Mouse (Mus musculus): ENCODE data around the gene Zdhhc19.
"Not testable (repeated sequence)": the region's sequence is repeated elsewhere in the genome, so short reads cannot be mapped to it uniquely, and the experiment has no call there.

Gene Zdhhc19

DNA sequence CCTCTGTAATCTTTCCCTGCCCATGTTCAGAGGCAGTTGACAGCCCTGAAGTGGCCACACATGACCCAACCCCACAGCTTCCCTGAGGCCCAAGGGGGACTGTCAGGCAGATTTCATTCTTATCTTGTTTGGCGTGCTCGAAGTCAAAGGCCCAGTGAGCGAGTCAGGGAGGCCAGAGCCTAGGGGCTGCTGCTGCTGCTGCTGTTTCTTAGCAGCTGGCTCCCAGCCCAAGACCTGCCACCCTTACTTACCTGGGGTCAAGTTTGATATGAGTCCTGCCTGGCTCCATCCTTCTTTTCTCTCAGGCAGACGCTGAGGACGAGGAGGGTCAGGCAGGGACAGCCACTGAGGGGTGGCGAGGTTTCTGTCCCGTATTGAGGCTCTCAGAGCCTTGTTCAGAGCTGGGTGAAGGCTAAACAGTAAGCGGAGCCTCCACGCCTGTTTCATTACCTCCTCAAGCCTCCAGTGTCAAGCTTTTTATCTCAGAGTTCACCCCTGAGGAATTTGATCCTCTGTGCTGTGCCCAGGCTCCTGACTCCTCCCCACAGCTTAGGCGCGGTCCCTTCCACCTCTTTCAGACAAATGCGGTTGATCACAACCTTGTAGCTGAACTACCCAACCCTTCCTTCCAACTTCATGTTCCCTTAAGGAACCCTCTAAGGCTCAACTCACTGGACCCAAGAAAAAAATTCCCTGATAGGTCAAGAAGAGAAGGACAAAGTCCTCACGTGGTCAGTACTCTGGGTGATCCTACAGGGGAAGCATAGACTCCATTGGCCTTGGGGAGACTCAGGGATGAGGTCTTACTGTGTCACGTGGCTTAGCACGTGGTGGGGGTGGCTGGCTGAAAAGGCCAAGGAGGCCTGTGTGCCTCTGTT, 8.6 kb upstream of the Zdhhc19 start, which contains the start of gene Slc51a:
Slc51a (minus strand) TSS at position 646 of the 878 bp plus-strand sequence.
- no peak for DNase-seq

DNA sequence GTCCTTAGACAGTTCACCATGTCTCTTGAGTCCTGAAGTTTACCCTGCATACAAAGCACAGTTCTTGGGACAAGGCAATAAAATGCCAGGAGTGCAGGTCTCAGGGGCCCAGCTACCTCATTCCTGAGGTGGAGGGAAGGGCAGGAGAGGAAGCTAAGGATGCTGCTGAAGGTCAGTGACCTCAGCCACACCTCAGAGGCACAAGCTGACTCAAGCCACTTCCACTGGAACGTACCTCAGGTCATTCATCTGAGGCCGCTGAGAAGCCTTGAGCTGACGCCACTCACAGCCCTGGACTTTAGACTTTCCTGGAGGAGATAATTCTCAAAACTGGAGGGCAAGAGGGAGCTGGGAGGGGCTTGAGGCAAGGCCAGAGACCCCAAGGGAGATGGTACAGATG, 7.1 kb upstream of the Zdhhc19 start:
- DNase-seq, result no peak

DNA sequence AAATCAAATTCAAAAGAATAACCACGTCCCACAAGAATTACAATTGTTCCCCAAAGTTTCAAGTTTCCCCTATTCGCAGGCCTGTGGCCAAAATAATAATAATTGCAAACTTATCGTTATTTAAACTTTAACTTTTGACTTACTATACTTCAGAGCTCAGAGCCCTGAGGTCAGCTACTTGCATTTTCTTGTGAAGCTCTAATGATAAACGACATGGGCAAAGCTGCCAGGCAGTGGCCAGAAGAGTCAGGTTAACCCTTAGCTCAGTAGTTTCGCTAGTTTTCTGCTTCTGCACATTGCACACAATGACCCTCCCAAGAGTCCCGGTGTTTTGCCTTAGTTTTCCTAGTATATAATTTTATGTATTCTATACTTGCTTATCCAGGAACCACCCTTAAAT, 1.7 kb upstream of the Zdhhc19 start:
- DNase-seq, result not testable (repeated sequence)

DNA sequence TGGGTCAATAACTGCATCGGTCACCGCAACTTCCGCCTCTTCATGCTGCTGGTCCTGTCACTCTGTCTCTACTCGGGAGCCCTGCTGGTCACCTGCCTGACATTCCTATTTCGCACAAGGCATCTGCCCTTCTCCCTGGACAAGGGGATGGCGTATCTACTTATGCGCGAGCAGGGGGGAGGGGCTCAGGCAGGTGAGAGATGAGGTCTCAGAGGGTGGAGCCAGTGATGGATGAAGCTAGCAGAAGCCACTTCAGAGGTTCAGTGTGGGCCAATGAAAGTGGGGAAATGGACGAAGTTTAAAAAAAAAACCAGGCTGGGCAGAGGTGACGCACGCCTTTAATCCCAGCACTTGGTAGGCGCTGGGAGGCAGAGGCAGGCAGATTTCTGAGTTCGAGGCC, 2.9 kb downstream of the Zdhhc19 start:
- no peak for DNase-seq

DNA sequence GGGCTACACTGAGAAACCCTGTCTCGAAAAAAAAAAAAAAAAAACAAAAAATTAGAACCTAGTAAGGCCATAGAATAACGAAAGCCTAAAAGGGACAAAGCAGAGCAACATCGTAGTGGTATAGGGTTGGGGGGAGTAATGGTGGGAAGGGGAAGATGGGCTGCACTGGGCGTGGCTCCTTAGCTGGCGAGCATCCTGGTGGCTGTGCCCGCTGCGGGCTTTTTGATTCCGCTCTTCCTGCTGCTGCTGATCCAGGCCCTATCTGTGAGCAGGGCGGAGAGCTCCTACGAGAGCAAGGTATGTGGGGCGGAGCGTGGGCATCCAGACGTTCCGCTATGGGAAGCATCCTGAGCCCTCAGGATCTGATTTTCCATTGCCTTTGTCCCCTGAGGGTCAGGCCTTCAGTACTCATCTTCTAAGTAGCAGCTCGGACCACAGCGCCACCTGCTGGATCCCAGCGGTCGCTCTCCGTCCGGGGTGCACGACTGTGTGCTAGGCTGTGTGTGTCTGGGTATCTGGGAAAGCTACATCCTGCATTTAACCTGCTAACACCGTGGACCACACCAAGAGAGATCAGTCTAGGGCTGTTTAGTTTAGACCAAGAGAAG, 3.5 kb downstream of the Zdhhc19 start:
- peak; percentile 55 to 82 for DNase-seq

DNA sequence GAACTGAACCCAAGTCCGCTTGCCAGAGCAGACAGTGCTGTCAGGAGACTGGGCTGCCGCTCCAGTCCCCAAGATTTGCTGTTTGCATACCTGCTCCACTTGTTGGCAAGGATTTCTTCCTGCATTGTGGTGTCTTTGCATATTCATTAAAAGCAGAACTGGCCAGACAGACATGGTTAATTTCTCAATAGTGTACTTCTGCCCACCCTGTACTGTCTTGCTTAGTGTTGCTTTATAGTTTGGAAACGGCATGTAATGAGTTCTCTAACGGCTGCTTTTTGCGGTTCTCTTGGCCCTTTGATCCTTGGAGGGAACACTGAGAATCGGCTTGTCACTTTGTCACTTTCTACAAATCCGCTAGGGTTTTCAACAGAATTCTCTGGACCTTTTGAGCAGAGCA, 5.4 kb downstream of the Zdhhc19 start:
- DNase-seq, result no peak

DNA sequence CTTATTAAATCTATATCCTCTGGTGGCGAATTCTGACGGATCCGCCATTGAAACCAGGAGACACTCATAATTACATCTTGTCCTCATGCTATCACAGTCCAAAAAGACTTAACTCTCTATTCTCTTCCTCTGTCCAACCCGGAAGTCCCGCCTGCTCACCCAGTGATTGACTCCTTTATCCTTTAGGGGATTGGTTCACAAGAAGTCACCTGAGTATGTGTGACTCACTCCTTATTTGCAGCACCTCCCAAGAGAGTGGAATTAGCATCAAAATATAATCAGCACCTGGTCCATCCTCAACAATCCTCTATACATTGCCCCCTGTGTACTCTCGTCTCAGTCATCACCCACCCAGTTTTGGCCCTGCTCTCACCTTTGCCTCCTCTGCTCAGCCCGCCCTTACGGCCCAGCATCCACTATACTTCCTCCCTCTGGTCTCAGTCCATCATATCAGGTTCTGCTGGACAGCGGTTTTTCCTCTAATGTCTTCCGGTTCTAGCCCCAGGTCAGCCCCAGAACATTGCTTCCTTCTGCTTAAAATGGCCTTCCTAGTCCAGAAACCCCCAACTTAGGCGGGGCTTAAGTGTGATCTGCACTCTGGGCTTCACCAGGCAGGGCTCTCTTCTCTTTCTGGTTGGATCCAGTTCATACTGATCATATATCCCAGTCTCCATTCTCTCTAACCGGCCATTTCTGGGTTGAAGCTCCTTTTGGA, 6.7 kb downstream of the Zdhhc19 start:
- no peak for DNase-seq

DNA sequence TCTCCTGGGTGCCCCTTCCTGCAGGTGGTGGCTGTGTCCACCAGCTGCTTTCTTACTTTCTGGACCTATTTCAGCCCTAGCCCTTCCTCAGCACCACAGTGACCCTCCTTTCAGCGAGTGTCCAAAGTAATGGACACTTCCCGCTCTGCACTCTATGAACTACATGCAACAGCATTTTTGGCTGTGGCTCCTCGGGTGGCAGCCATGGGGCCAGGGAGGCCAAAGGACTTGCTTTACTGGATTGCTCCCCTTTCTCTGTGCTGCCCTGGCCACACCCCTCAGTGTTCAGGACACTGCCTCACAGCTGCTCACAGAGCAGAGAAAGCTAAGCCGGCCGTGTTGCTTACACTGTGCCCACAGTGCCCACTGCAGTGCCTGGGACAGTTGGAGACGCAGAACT, 7.6 kb downstream of the Zdhhc19 start:
- DNase-seq, result no peak

DNA sequence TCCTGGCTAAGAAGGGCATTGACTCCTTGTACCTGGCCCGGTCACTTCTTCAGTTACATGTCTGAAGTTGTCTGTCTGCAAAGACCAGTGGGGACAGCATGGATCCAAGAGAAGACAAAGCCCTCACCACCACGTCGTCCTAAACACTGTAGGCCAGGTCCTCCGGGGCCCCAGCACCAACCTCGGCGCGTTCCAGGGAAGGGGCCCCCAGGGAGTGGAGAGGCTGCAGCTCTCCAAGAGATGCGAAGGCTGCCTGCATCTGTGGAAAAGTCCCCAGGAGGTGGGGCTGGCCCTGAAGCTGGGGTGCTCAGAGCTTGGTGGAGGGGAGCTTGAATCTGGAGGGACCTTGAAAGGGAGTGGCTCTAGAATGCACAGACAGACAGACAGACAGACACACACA, 10.2 kb downstream of the Zdhhc19 start:
- DNase-seq, result no peak

DNA sequence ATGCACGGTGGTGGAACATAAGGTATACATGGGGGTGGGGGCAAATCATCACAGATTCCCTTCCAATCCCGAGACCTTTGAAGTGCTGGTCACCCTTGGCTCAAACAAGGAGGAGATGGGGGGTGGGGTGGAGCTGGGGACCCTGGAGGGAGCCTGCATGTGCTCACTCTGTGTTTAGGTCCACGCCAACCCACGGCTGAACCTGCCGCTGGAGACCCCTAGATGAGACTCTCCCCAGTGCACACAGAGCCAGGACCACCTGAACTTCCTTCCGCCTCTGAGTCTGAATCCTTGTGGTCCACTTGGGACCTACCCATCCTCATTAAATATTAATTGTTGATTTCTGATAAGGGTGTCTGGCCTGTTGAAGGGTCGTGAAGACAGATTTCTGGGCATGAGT, 10.8 kb downstream of the Zdhhc19 start:
- DNase-seq, result no peak

DNA sequence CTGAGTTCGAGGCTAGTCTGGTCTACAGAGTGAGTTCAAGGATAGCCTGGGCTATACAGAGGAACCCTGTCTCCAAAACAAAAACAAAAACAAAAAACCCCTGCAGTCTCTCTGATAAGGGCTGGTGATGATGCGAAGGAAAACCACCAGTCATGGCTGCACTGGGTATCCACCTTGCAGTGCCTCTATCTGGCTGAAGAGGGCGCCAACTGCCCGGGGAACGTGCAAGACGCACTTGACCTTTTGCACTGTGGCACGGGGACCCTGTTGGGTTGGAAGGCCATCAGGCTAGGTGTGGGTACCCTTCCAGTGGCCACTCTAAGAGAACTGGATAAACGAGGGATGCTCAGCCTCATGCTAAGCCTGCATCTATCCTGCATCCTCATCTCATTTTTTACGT, 11.3 kb downstream of the Zdhhc19 start:
- peak; percentile 48 to 73 for DNase-seq

DNA sequence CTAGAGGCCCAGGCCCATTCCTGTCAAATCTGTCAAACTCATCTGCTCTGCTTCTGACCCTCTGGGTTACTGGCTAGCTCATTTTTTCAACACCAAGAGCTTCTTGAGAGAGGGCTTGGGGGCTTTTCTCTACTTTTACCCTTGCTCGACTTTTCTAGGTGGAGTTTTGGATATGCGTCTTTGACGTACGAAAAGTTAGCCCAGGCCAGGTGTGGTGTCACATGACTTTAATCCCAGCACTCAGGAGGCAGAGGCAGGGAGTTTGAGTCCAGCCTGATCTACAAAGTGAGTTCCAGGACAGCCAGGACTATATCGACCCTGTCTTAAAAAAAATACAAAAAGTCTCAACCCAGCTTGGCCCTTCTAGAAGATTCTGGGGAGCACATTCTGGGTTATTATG, 12.0 kb downstream of the Zdhhc19 start:
- no peak for DNase-seq

DNA sequence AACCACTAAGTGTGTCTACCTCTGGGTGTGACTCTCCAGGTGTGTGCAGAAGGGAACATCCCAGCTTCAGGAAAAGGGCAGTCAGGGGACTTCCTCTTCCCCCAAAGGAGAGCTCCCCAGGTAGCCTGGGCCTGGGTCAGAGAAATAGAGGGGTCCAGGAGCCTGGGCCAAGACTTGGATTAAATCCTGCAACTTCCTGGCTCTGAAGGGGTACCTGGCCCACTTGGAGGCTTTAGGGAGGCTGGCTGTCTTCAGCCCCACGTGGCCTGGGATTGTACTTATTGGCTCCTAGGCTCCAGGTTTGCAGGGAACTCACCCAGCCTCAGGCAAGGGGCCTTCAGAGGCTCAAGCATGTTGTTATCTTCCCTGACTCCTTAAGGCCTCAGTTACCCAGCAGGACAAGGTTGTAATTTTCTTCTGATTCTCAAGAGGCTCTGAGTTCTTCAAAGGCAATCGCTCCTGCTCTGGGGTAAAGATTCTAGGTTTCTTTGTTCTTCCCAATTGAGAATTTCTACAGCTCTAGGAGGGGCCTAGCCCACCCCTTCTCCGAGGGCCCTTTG, 12.5 kb downstream of the Zdhhc19 start:
- no peak for DNase-seq

DNA sequence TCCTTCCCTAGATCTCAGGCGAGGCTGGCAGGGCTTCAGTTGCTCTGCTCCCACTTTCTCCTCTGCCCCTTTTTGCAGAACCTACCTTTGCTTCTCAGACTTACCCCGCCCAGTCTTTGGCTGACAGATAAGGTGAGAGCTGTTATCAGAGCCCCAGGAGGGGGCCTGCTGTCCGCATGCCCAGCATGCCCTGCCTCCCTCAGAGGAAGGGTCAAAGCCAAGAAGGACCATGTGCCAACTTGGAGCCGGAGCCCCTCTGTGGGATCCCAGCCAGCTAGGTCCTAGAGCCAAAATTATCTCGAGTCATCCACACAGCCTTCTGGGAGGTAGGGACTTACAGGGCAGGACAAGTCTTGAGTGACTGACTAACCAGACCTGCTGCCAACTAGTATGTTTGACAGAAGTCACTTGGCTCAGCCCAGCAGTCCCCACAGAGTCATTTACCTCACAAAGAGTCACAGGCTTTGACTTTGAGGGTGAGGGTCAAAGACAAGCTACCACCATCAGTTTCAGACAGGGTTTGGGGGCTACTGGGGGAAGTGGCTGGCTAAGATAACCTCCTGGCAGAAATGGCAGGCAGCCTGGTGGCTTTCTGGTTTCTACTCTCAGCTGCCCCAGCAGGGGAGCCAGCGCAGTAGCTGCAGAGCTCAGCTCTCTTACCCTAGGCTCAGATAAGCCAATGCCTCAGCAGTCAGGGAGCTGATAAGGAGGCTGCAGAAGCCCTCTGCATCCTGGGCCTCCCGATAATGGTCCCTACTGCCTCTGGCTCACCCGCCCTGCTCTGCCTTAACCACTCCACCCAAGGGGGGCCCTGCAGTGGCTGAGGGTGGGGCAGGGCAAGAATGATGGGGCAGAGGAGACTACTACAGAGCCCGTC, 13.2 kb downstream of the Zdhhc19 start:
- no peak for DNase-seq

DNA sequence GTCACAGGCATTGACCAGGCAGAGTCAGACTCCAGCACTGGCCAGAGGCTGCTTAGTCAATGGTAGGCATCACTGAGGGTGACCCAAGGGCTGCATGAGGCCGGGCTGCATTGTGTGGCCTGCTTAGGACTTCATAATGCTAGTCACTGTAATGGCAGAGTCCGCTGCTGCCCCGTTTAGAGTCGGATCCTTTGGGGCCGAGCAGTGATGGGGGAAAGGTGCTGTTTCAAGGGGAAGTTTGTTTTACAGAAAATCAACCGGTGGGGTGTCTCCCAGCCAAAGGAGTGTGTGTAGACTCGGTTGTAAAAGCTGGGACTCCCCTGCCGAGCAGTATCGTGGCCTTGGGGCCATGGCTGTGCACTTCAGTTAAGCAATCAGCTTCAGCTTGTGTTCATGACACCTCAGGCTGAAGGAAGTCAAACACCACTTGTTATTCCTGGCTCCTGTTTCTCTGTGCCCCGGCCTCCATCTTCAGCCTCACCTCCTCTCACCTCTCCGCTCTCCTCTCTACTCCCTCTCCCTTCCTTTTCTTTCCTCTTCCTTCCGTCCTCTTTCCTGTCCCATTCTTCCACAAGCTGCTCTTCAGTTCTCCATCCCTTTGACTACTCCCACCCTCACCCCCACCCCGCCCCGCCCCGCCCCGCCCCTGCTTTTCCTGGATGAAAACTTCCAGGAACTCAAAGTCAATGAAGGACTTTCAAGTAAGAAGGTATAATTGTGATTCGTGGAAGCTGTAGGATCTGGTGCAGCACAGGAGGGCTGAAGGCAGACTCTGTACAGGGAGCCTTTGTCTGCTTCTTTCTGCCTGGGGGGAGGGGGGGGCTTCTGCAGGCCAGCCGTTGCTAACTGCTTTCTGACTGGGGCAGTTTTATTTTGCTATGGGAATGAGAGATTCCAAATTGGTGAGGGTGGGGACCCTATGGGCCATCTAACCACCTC, 14.6 kb downstream of the Zdhhc19 start:
- no peak for DNase-seq

DNA sequence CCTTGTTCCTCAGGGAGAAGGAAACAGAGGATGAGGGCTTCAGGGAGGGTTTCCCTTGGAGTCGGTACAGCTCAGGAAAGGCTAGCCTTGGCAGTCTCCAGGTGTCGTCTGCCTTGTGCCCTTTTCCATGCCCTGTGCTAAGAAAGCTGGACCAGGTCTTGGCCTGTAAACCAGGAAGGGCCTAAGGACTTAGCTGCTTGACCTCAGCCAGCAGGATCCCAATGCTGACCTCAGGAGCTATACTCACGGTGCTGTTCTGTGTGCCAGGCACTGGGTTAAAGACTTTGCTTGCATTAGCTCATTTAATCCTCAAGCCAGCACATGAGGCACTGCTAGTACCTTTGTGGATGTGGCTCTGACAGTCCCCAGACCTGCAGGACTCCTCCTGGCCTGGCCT, 15.3 kb downstream of the Zdhhc19 start:
- no peak for DNase-seq

DNA sequence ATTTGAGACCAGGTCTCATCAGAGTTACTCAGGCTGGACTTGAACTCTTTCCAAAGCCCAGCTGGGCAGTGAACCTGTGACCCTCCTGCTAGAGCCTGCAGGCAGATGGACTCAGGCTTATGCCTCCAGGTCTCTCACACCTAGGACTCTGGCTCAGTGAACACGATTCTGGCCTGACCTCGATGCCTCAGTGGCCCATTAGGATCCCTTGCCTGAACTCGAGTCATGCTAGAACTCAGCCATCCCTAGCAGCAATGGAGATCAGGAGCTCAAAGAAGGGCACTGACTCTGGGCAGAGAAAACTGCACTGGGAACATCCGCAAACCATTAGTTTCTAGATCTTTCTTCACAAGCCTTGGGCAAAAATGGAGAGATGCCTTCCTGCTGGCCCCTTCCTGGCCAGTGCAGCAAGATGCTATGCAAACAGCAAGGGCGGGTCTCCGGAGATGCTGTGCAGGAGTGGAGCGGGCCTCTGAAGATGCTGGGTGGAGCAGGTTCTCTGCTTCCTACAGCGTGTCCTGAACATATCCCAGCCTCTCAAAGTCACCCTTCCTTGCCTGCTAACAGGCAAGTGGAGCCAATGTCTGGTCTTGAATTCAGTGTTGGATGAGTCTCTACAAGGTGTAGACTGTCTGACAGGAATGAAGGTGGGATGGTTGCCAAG, 15.9 kb downstream of the Zdhhc19 start:
- DNase-seq, result no peak

DNA sequence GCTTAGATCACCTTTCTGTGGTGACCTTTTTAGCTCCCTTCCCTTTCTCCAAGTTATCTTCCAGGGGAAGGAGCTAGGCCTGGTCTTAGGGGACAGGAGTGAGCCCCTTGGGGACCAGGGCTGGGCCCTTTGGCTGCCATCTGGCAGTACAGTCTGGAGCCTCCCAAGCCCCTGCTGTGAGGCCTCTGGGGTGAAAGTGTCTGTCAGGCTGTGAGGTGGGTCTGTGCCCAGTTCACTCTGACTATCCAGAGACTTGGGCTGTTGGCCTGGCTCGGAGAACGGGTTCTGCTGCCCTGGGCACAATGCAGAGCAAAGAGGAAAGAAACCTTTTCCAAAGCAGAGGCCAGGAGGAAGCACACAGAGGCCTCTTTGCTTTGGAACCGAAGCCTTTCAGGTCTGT, 16.9 kb downstream of the Zdhhc19 start:
- DNase-seq, result no peak

DNA sequence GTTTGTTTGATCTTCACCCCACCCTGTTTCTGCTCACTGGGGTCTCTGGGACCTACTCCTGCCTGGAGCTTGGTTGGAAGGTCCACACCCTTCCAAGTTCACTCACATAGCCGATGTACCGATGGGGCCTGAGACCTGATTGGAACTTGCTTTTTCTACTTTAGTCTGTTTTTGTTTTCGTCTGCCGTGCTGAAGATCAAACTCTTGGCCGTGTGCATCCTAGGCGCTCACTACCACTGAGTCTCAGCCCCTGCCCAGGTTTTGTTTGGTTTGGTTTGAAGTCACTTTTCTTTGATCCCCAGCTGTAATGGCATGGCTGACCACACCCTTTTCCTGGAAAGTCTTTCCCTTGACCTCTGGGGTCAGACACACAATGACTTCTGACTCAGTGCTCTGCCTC, 17.3 kb downstream of the Zdhhc19 start:
- no peak for DNase-seq

DNA sequence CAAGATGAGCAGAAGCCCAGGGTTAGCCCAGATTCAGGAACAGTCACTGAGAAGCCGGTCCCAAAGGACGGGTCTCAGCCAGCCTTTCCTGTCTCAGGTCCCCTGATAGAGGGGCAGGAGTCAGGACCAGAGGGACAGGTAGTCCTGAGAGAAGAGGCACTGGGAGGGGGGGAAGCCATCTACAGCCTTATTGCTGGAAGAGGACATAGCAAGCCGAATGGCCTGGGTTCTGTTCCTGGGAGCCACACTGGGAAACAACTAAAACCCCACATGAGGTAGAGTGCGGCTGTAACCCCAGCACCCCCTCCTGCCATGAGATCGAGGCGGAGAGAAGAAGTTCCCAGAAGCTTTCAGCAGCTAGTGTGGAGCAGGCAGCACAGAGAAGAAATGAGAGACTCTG, 17.9 kb downstream of the Zdhhc19 start:
- DNase-seq, result no peak
